Mouse (Mus musculus) liver, embryonic 14.5 days (tissue): ENCODE measurements around the gene C1qtnf5. TPM values are rescaled to one million over a fixed set of nuclear protein-coding genes. Genes with fewer than 3 reads are reported as not detected.
"Not testable (repeated sequence)": the region's sequence is repeated elsewhere in the genome, so short reads cannot be mapped to it uniquely, and the experiment has no call there.

ENCODE experiments used
- ATAC-seq: fragments of 200-750 bp; cut with Nextera tagmentation; 2 replicates; pipeline ENCODE4 v1.8.0; 2017; ENCODE audit warnings: moderate number of reproducible peaks, mild to moderate bottlenecking, moderate library complexity; ENCODE audit not compliant: insufficient read depth
- DNase-seq, 3 experiments: peaks; one replicate each; pipeline ENCODE4 v3.0.0-alpha.2; 2012 to 2013; ENCODE audit warnings: low read depth in 3 of 3, low spot score in 3 of 3
- H3K27ac ChIP-seq: fragments of 300-500 bp; sonication (generic); 2 replicates; pipeline ENCODE4 v1.5.1; 2014; ENCODE audit warnings: moderate library complexity, mild to moderate bottlenecking, control low read depth, inconsistent platforms
- H3K27me3 ChIP-seq: fragments of 300-500 bp; sonication (generic); 2 replicates; pipeline ENCODE4 v1.6.1; 2014; ENCODE audit warnings: mild to moderate bottlenecking, low read length, moderate library complexity; ENCODE audit not compliant: control insufficient read depth, insufficient read depth
- H3K36me3 ChIP-seq: fragments of 300-500 bp; sonication (generic); replicated peaks from 2 replicates; pipeline ENCODE4 v1.6.1; 2014; ENCODE audit warnings: low read depth; ENCODE audit not compliant: control insufficient read depth, insufficient read depth
- H3K4me1 ChIP-seq, 2 experiments: fragments of 200-500 bp in 1 of 2; fragments of 300-500 bp in 1 of 2; sonication (generic) in 1 of 2; replicated peaks; 2 replicates each; pipeline ENCODE4 v1.6.1; 2012 to 2014; ENCODE audit warnings: antibody characterized with exemption in 1 of 2, inconsistent platforms in 1 of 2, low read length in 1 of 2; ENCODE audit not compliant: control insufficient read depth in 2 of 2, insufficient read depth in 2 of 2
- H3K4me2 ChIP-seq: fragments of 300-500 bp; sonication (generic); 2 replicates; pipeline ENCODE4 v1.6.1; 2014; ENCODE audit warnings: low read depth, mild to moderate bottlenecking, control low read depth, moderate library complexity
- H3K4me3 ChIP-seq, 2 experiments: fragments of 200-500 bp in 1 of 2; fragments of 300-500 bp in 1 of 2; sonication (generic) in 1 of 2; 2 replicates each; pipeline ENCODE4 v1.5.1; 2012 to 2014; ENCODE audit warnings: low read depth in 2 of 2, low read length in 2 of 2, mild to moderate bottlenecking in 2 of 2, control low read depth in 1 of 2, inconsistent platforms in 1 of 2, moderate library complexity in 1 of 2; ENCODE audit not compliant: insufficient read depth in 1 of 2
- H3K9ac ChIP-seq: fragments of 300-500 bp; sonication (generic); replicated peaks from 2 replicates; pipeline ENCODE4 v1.6.1; 2014; ENCODE audit warnings: mild to moderate bottlenecking, control low read depth, moderate library complexity
- H3K9me3 ChIP-seq: fragments of 300-500 bp; sonication (generic); 2 replicates; pipeline ENCODE4 v1.6.1; 2016; ENCODE audit warnings: low read length, mixed read lengths; ENCODE audit not compliant: control insufficient read depth
- CTCF ChIP-seq: IDR thresholded peaks from 2 replicates; pipeline ENCODE4 v1.5.1; 2016; ENCODE audit warnings: antibody characterized with exemption, low read depth, control low read depth
- EP300 ChIP-seq: IDR thresholded peaks from 2 replicates; pipeline ENCODE4 v1.6.1; 2016; ENCODE audit warnings: antibody characterized with exemption, low read depth
- WGBS: fragments of 180-500 bp; shearing (Covaris S2); extraction: QIAGEN DNeasy Blood & Tissue Kit; methylation state at CpG from one replicate; pipeline ENCODE4 v1.1.7; 2014; ENCODE audit not compliant: insufficient replicate concordance; 5-methylcytosine and 5-hydroxymethylcytosine counted together
- polyA plus RNA-seq, 2 experiments: library from polyadenylated mRNA; depleted of rRNA in 1 of 2; stranded (reverse) in 1 of 2; unstranded in 1 of 2; fragments of >200 nt; fragmentation: Nextera tagmentation in 1 of 2; extraction: Ambion mirVana in 1 of 2; gene quantifications; 2 replicates each; pipeline versions ENCODE4 v1.2.1 to v1.2.3; 2012 to 2014

Gene C1qtnf5
- polyA plus RNA-seq, 2 experiments = 0.27 to 0.30 TPM

- WGBS = 86% methylated on average over 31 of the region's 31 CpGs
- Histone ChIP-seq H3K4me2 (peak overlapping the region; percentile 31), H3K9me3 (no peaks in the 10 kb centered on the region), H3K4me1 (peaks cover 0 to 13% of the 10 kb centered on the region in 2 experiments), H3K27ac (no peak overlapping the region), H3K27me3 (no peaks in the 10 kb centered on the region), H3K36me3 (peaks cover 14% of the 10 kb centered on the region), H3K9ac (no peak overlapping the region), H3K4me3 (no peak overlapping the region)
- DNase-seq (no peak), ATAC-seq (no peak)
- TF ChIP-seq CTCF (no peak), EP300 (no peak)
Measured at GRCm38 (mm10) chr9:44108269-44109055, 1.4 kb downstream of the C1qtnf5 start.

GRCm38 (mm10) chr9:44109360-44110095 is 2.5 kb downstream of the C1qtnf5 start:
- no peak overlapping the region for H3K9ac ChIP-seq
- no peak overlapping the region for H3K4me3 ChIP-seq
- peak; percentile 89 for TF ChIP-seq CTCF
- no peak for TF ChIP-seq EP300
- H3K36me3 ChIP-seq = peaks cover 14% of the 10 kb centered on the region
- peaks cover 6 to 15% of the 10 kb centered on the region in 2 experiments for H3K4me1 ChIP-seq
- no peaks in the 10 kb centered on the region for H3K27me3 ChIP-seq
- DNase-seq (peak; percentile 59 to 64 (median 61)), ATAC-seq (no peak)
- WGBS = 32% methylated on average over 9 of the region's 9 CpGs
- H3K9me3 ChIP-seq = no peaks in the 10 kb centered on the region
- H3K4me2 ChIP-seq = peak overlapping the region; percentile 37
- no peak overlapping the region for H3K27ac ChIP-seq

- WGBS = 73% methylated on average over 10 of the region's 12 CpGs
- H3K4me3 ChIP-seq = peak overlapping the region in 1 of 2 experiments; percentile 91; a peak in 1 of 4 replicates
- DNase-seq, H3K9me3 ChIP-seq, H3K27me3 ChIP-seq, H3K9ac ChIP-seq, ATAC-seq, H3K27ac ChIP-seq: not testable (repeated sequence)
- peak overlapping the region; percentile 63 for H3K4me2 ChIP-seq
- peaks cover 7 to 15% of the 10 kb centered on the region in 2 experiments for H3K4me1 ChIP-seq
- peaks cover 12% of the 10 kb centered on the region for H3K36me3 ChIP-seq
Measured at GRCm38 (mm10) chr9:44111909-44112308, 4.9 kb downstream of the C1qtnf5 start.

- peak; percentile 98 for DNase-seq
- Histone ChIP-seq H3K9me3 (no peaks in the 10 kb centered on the region), H3K27ac (peak within 1 kb of the TSS; percentile 72), H3K4me3 (peak within 1 kb of the TSS; percentile 84 to 91), H3K9ac (peak within 1 kb of the TSS; percentile 93), H3K36me3 (peaks cover 6% of the 10 kb centered on the region; the same call in 1 of the 2 replicates), H3K4me2 (peak within 1 kb of the TSS; percentile 63), H3K4me1 (peaks cover 7 to 15% of the 10 kb centered on the region in 2 experiments; a peak in 3 of 4 replicates), H3K27me3 (no peaks in the 10 kb centered on the region)
- WGBS = under 1% methylated on average over 51 of the region's 51 CpGs
- TF ChIP-seq EP300 (no peak; the same call in 1 of the 2 replicates), CTCF (no peak)
- ATAC-seq = peak; percentile 95
Measured at GRCm38 (mm10) chr9:44113105-44113789, 6.2 kb downstream of the C1qtnf5 start, which contains the start of the genes Gm49380 and Rnf26. TSS of gene Gm49380 (minus strand) at chr9:44113500. TSS of gene Rnf26 (minus strand) at chr9:44113517.
